Mouse (Mus musculus): Measurements from ENCODE around the gene Lig1. TPM values are rescaled to one million over a fixed set of nuclear protein-coding genes. Genes with fewer than 3 reads are reported as not detected.

Gene Lig1
- polyA plus RNA-seq, 1 experiment = 3.4 TPM

GRCm38 (mm10) chr7:13295256-13295655, 18.2 kb downstream of the Lig1 start:
- no peaks in the 10 kb centered on the region for H3K27me3 ChIP-seq (replicated peaks; ENCODE audit: control insufficient read depth, insufficient read depth, low read length)
- H3K4me3 ChIP-seq (ENCODE audit: insufficient read depth, low read depth, low read length) = no peak overlapping the region
- no peaks in the 10 kb centered on the region for H3K4me1 ChIP-seq (ENCODE audit: control insufficient read depth, insufficient read depth, low read length)
- no peak overlapping the region for H3K27ac ChIP-seq (ENCODE audit: insufficient read depth, low read depth, low read length)
- TF ChIP-seq CTCF (conservative IDR thresholded peaks at IDR 0.05; ENCODE audit: insufficient read depth, insufficient read length, low read depth, low read length) = no peak
- TF ChIP-seq POLR2A (IDR thresholded peaks at IDR 0.05; ENCODE audit: low read depth, low read length) = no peak
- no peak for DNase-seq
- no peaks in the 10 kb centered on the region for H3K36me3 ChIP-seq (ENCODE audit: control insufficient read depth, insufficient read depth, low read length)
- WGBS = 95% methylated on average over 7 of the region's 7 CpGs

- TF ChIP-seq CTCF (conservative IDR thresholded peaks at IDR 0.05; ENCODE audit: insufficient read depth, insufficient read length, low read depth, low read length) = no peak
- WGBS = 98% methylated on average over 1 of the region's 1 CpGs
- H3K27ac ChIP-seq (ENCODE audit: insufficient read depth, low read depth, low read length) = no peak overlapping the region
- no peaks in the 10 kb centered on the region for H3K36me3 ChIP-seq (ENCODE audit: control insufficient read depth, insufficient read depth, low read length)
- H3K27me3 ChIP-seq (replicated peaks; ENCODE audit: control insufficient read depth, insufficient read depth, low read length) = no peaks in the 10 kb centered on the region
- no peak overlapping the region for H3K4me3 ChIP-seq (ENCODE audit: insufficient read depth, low read depth, low read length)
- H3K4me1 ChIP-seq (ENCODE audit: control insufficient read depth, insufficient read depth, low read length) = no peaks in the 10 kb centered on the region
- DNase-seq = no peak
These were observed 20.6 kb downstream of the Lig1 start for GRCm38 (mm10) chr7:13297636-13298035.

GRCm38 (mm10) chr7:13298821-13299220, 21.7 kb downstream of the Lig1 start:
- H3K36me3 ChIP-seq (ENCODE audit: control insufficient read depth, insufficient read depth, low read length) = no peaks in the 10 kb centered on the region
- no peaks in the 10 kb centered on the region for H3K4me1 ChIP-seq (ENCODE audit: control insufficient read depth, insufficient read depth, low read length)
- no peak for TF ChIP-seq POLR2A (IDR thresholded peaks at IDR 0.05; ENCODE audit: low read depth, low read length)
- no peak for TF ChIP-seq CTCF (conservative IDR thresholded peaks at IDR 0.05; ENCODE audit: insufficient read depth, insufficient read length, low read depth, low read length)
- 94% methylated on average over 5 of the region's 5 CpGs for WGBS
- no peaks in the 10 kb centered on the region for H3K27me3 ChIP-seq (replicated peaks; ENCODE audit: control insufficient read depth, insufficient read depth, low read length)
- H3K4me3 ChIP-seq (ENCODE audit: insufficient read depth, low read depth, low read length) = no peak overlapping the region
- no peak overlapping the region for H3K27ac ChIP-seq (ENCODE audit: insufficient read depth, low read depth, low read length)
- DNase-seq = no peak

GRCm38 (mm10) chr7:13301643-13302042, 24.6 kb downstream of the Lig1 start:
- H3K36me3 ChIP-seq (ENCODE audit: control insufficient read depth, insufficient read depth, low read length) = no peaks in the 10 kb centered on the region
- 97% methylated on average over 1 of the region's 1 CpGs for WGBS
- H3K27me3 ChIP-seq (replicated peaks; ENCODE audit: control insufficient read depth, insufficient read depth, low read length) = no peaks in the 10 kb centered on the region
- H3K4me1 ChIP-seq (ENCODE audit: control insufficient read depth, insufficient read depth, low read length) = no peaks in the 10 kb centered on the region
- DNase-seq = no peak
- no peak overlapping the region for H3K27ac ChIP-seq (ENCODE audit: insufficient read depth, low read depth, low read length)
- H3K4me3 ChIP-seq (ENCODE audit: insufficient read depth, low read depth, low read length) = no peak overlapping the region
- no peak for TF ChIP-seq POLR2A (IDR thresholded peaks at IDR 0.05; ENCODE audit: low read depth, low read length)
- no peak for TF ChIP-seq CTCF (conservative IDR thresholded peaks at IDR 0.05; ENCODE audit: insufficient read depth, insufficient read length, low read depth, low read length)

GRCm38 (mm10) chr7:13302780-13303179, 25.7 kb downstream of the Lig1 start:
- WGBS = 81% methylated on average over 2 of the region's 2 CpGs
- DNase-seq = peak; percentile 5
- no peaks in the 10 kb centered on the region for H3K36me3 ChIP-seq (ENCODE audit: control insufficient read depth, insufficient read depth, low read length)

GRCm38 (mm10) chr7:13303372-13303771, 26.3 kb downstream of the Lig1 start:
- Histone ChIP-seq H3K27ac (ENCODE audit: insufficient read depth, low read depth, low read length) (no peak overlapping the region), H3K27me3 (replicated peaks; ENCODE audit: control insufficient read depth, insufficient read depth, low read length) (no peaks in the 10 kb centered on the region), H3K4me1 (ENCODE audit: control insufficient read depth, insufficient read depth, low read length) (no peaks in the 10 kb centered on the region), H3K36me3 (ENCODE audit: control insufficient read depth, insufficient read depth, low read length) (no peaks in the 10 kb centered on the region), H3K4me3 (ENCODE audit: insufficient read depth, low read depth, low read length) (no peak overlapping the region)
- TF ChIP-seq CTCF (conservative IDR thresholded peaks at IDR 0.05; ENCODE audit: insufficient read depth, insufficient read length, low read depth, low read length) (no peak), POLR2A (IDR thresholded peaks at IDR 0.05; ENCODE audit: low read depth, low read length) (no peak)
- DNase-seq = no peak

More at GRCm38 (mm10) chr7:13302780-13303179, 25.7 kb downstream of the Lig1 start:
- Histone ChIP-seq H3K4me1 (ENCODE audit: control insufficient read depth, insufficient read depth, low read length) (no peaks in the 10 kb centered on the region), H3K27me3 (replicated peaks; ENCODE audit: control insufficient read depth, insufficient read depth, low read length) (no peaks in the 10 kb centered on the region), H3K4me3 (ENCODE audit: insufficient read depth, low read depth, low read length) (no peak overlapping the region), H3K27ac (ENCODE audit: insufficient read depth, low read depth, low read length) (no peak overlapping the region)
- TF ChIP-seq POLR2A (IDR thresholded peaks at IDR 0.05; ENCODE audit: low read depth, low read length) (no peak), CTCF (conservative IDR thresholded peaks at IDR 0.05; ENCODE audit: insufficient read depth, insufficient read length, low read depth, low read length) (no peak)

GRCm38 (mm10) chr7:13309407-13309806, 32.3 kb downstream of the Lig1 start:
- no peak overlapping the region for H3K4me3 ChIP-seq (ENCODE audit: insufficient read depth, low read depth, low read length)
- H3K27me3 ChIP-seq (replicated peaks; ENCODE audit: control insufficient read depth, insufficient read depth, low read length) = no peaks in the 10 kb centered on the region
- no peaks in the 10 kb centered on the region for H3K36me3 ChIP-seq (ENCODE audit: control insufficient read depth, insufficient read depth, low read length)
- H3K27ac ChIP-seq (ENCODE audit: insufficient read depth, low read depth, low read length) = no peak overlapping the region
- H3K4me1 ChIP-seq (ENCODE audit: control insufficient read depth, insufficient read depth, low read length) = no peaks in the 10 kb centered on the region
- no peak for DNase-seq
- WGBS = 91% methylated on average over 2 of the region's 2 CpGs
- TF ChIP-seq CTCF (conservative IDR thresholded peaks at IDR 0.05; ENCODE audit: insufficient read depth, insufficient read length, low read depth, low read length) = no peak

Measured in kidney, adult 2 months (tissue).